In the genomic region with DNA sequence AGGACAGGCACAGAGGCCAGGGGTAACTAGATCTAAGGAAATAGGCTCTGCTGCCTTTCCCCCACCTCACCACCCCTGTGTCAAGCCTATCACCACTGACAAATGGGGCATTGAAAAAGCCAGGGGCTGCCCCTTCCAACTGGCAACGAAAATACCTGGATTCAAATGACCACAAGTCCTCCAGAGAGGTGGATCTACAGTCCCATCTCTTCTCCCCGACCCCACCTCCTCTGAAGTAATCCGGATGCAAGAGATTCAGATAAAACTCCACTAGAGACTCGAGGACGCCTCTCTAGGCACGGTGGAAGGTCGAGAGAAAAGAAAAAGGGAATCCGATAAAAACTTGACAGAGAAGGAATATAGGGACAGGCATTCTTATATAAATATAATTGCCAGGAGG, we compare ENCODE assay signal across 8 mouse cellular contexts. TPM values are rescaled to one million over a fixed set of nuclear protein-coding genes. Genes with fewer than 3 reads are reported as not detected.
DNase-seq lines count a peak whose midpoint lies in the region; ATAC-seq and TF ChIP-seq lines count a peak whose summit lies in the region.

No protein-coding gene starts in this region.

- no peak for ATAC-seq in forebrain, embryonic 16.5 days
- ATAC-seq in liver, embryonic 14.5 days (ENCODE audit: insufficient read depth) = no peak

- TF ChIP-seq EP300 in liver, embryonic 14.5 days (IDR thresholded peaks at IDR 0.05; ENCODE audit: low read depth) = no peak

- H3K27ac ChIP-seq in forebrain, embryonic 16.5 days (ENCODE audit: low read length) = peak overlapping the region; percentile 97
- peak overlapping the region; percentile 28; the same call in 1 of the 2 replicates for H3K27ac ChIP-seq in liver, embryonic 14.5 days

- H3K9me3 ChIP-seq in E14TG2a.4 (ENCODE audit: low read length) = no peaks in the 10 kb centered on the region
- H3K9me3 ChIP-seq in forebrain, embryonic 16.5 days (ENCODE audit: control insufficient read depth, low read length) = no peaks in the 10 kb centered on the region
- H3K9me3 ChIP-seq in liver, embryonic 14.5 days (ENCODE audit: control insufficient read depth, low read length) = no peaks in the 10 kb centered on the region

- peak overlapping the region; percentile 87 for H3K4me2 ChIP-seq in forebrain, embryonic 16.5 days (ENCODE audit: low read length)
- peak overlapping the region; percentile 92 for H3K4me2 ChIP-seq in liver, embryonic 14.5 days (ENCODE audit: low read depth)

- no peak for TF ChIP-seq CTCF in E14TG2a.4 (conservative IDR thresholded peaks at IDR 0.05; ENCODE audit: low read length)
- no peak for TF ChIP-seq CTCF in liver, embryonic 14.5 days (IDR thresholded peaks at IDR 0.05; ENCODE audit: low read depth)

- peak; percentile 64 for DNase-seq in cerebellum, adult 9-10 months
- DNase-seq in cerebellum, adult 11 months = no peak
- peak in 1 of 3 experiments; percentile 14 for DNase-seq in liver, embryonic 14.5 days (ENCODE audit: low read depth in 3 of 3, low spot score in 3 of 3)
- peak; percentile 26 for DNase-seq in thymus, postnatal 25 days
- DNase-seq in urinary bladder, postnatal 14 days (ENCODE audit: low spot score) = no peak
- no peak for DNase-seq in left cerebral cortex, adult 11 months (ENCODE audit: low spot score)

- H3K4me1 ChIP-seq in E14TG2a.4 (replicated peaks; ENCODE audit: low read depth, low read length) = peaks cover 28% of the 10 kb centered on the region
- H3K4me1 ChIP-seq in forebrain, embryonic 16.5 days (replicated peaks; ENCODE audit: control insufficient read depth, insufficient read depth, low read length) = peaks cover 17% of the 10 kb centered on the region
- H3K4me1 ChIP-seq in liver, embryonic 14.5 days (replicated peaks; ENCODE audit: control insufficient read depth in 2 of 2, insufficient read depth in 2 of 2, low read length in 1 of 2) = peaks cover 6 to 14% of the 10 kb centered on the region in 2 experiments

- WGBS in forebrain, embryonic 16.5 days = 0% methylated on average over 8 of the region's 8 CpGs
- 4% methylated on average over 8 of the region's 8 CpGs for WGBS in liver, embryonic 14.5 days (ENCODE audit: insufficient replicate concordance)

- peak overlapping the region; percentile 94 for H3K4me3 ChIP-seq in E14TG2a.4 (replicated peaks; ENCODE audit: low read length)
- H3K4me3 ChIP-seq in forebrain, embryonic 16.5 days (replicated peaks; ENCODE audit: low read length) = peak overlapping the region; percentile 71
- H3K4me3 ChIP-seq in liver, embryonic 14.5 days (ENCODE audit: insufficient read depth in 1 of 2, low read depth in 2 of 2, low read length in 2 of 2) = peak overlapping the region; percentile 69 to 88

- no peaks in the 10 kb centered on the region for H3K27me3 ChIP-seq in E14TG2a.4 (ENCODE audit: insufficient read depth, low read length)
- no peaks in the 10 kb centered on the region for H3K27me3 ChIP-seq in forebrain, embryonic 16.5 days (replicated peaks; ENCODE audit: control insufficient read depth, insufficient read depth, low read length)
- H3K27me3 ChIP-seq in liver, embryonic 14.5 days (ENCODE audit: control insufficient read depth, insufficient read depth, low read length) = no peaks in the 10 kb centered on the region

- peaks cover 34% of the 10 kb centered on the region for H3K36me3 ChIP-seq in E14TG2a.4 (ENCODE audit: insufficient read depth, low read length)
- no peaks in the 10 kb centered on the region for H3K36me3 ChIP-seq in forebrain, embryonic 16.5 days (ENCODE audit: control insufficient read depth, insufficient read depth)
- H3K36me3 ChIP-seq in liver, embryonic 14.5 days (replicated peaks; ENCODE audit: control insufficient read depth, insufficient read depth, low read depth) = no peaks in the 10 kb centered on the region

- H3K9ac ChIP-seq in forebrain, embryonic 16.5 days (replicated peaks; ENCODE audit: low read depth, low read length) = peak overlapping the region; percentile 73
- H3K9ac ChIP-seq in liver, embryonic 14.5 days (replicated peaks) = peak overlapping the region; percentile 86

RNA-seq across cellular contexts. Expression of a gene that starts 0.9 kb away (rescaled TPM):
- polyA plus RNA-seq in forebrain, embryonic 16.5 days (2015; fragmentation: Nextera tagmentation; extraction: Ambion mirVana) = 17.0 and 17.1 TPM in 2 replicates
- polyA plus RNA-seq in liver, embryonic 14.5 days (2012; rRNA removed) = 2.6 and 3.4 TPM in 2 replicates
- polyA plus RNA-seq in liver, embryonic 14.5 days (2014; fragmentation: Nextera tagmentation; extraction: Ambion mirVana) = 4.2 and 5.5 TPM in 2 replicates

RNA-seq across cellular contexts. Expression of a gene that starts 1.1 kb away (rescaled TPM):
- 17.4 and 18.8 TPM in 2 replicates for polyA plus RNA-seq in forebrain, embryonic 16.5 days (2015; fragmentation: Nextera tagmentation; extraction: Ambion mirVana)
- 3.1 and 4.0 TPM in 2 replicates for polyA plus RNA-seq in liver, embryonic 14.5 days (2012; rRNA removed)
- polyA plus RNA-seq in liver, embryonic 14.5 days (2014; fragmentation: Nextera tagmentation; extraction: Ambion mirVana) = 3.4 and 4.2 TPM in 2 replicates

RNA-seq across cellular contexts. Expression of a gene that starts 36.1 kb away (rescaled TPM):
- 60.5 and 74.2 TPM in 2 replicates for polyA plus RNA-seq in forebrain, embryonic 16.5 days (2015; fragmentation: Nextera tagmentation; extraction: Ambion mirVana)
- 68.4 and 86.5 TPM in 2 replicates for polyA plus RNA-seq in liver, embryonic 14.5 days (2012; rRNA removed)
- 16.3 and 27.0 TPM in 2 replicates for polyA plus RNA-seq in liver, embryonic 14.5 days (2014; fragmentation: Nextera tagmentation; extraction: Ambion mirVana)

Comparison
In these comparisons a context has a peak if more than half of its experiments do, and no peak if none do; other contexts are left out.
1. DNase-seq: peak in cerebellum, adult 9-10 months (single experiment) and thymus, postnatal 25 days (single experiment); none in cerebellum, adult 11 months (single experiment), urinary bladder, postnatal 14 days (single experiment) and left cerebral cortex, adult 11 months (single experiment).
2. Peak in every context shown above with its lines, with median percentiles within 50 percentile points of each other: H3K4me3 ChIP-seq.